Mouse (Mus musculus) cerebellum, adult 9-10 months (tissue): ENCODE data around the gene Pakap.

ENCODE experiments used
- DNase-seq: peaks from one replicate; pipeline ENCODE4 v3.0.0; 2022

The Pakap gene

GRCm38 (mm10) chr4:57574646-57575045, 6.7 kb downstream of the Pakap start:
- no peak for DNase-seq

- DNase-seq, result no peak
Measured at GRCm38 (mm10) chr4:57575686-57576085, 7.7 kb downstream of the Pakap start.

DNA sequence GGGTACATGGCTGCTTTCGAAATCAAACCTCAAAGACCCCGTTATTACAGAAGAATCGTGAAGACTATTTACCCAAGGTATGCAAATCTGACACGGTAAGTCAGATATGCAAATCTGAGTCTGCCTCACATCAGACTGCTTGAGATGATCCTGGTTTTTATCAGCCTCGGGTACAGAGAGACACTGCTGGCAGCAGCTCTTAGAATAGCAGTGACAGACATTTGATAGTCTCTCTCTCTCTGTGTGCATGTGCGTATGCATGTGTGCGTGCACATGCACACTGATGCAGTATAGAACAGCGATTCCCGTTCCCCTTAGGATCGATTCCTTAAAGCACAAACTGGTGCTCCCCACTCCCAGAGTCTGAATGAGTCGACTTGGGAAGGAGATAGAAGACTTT, 8.1 kb downstream of the Pakap start:
- DNase-seq, result no peak

DNA sequence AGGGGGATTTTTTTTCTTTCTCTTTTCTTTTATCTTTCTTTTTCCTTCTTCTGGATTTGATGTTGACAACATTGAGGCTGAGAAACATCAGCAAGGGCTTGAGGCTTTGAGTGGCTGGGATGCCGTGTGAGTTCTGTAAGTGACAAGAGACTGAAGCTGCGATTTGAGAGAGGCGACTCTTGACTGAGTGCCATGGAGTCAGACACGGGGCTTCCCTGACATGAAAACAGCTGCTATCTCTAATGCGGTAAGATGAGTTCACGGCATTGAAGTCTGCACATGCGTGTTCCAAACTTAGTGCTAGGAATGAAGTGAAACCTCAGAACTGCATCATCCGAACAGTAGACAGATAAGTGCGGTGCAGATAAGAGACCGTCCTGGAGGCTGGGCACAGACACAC, 11.7 kb downstream of the Pakap start:
- no peak for DNase-seq

DNA sequence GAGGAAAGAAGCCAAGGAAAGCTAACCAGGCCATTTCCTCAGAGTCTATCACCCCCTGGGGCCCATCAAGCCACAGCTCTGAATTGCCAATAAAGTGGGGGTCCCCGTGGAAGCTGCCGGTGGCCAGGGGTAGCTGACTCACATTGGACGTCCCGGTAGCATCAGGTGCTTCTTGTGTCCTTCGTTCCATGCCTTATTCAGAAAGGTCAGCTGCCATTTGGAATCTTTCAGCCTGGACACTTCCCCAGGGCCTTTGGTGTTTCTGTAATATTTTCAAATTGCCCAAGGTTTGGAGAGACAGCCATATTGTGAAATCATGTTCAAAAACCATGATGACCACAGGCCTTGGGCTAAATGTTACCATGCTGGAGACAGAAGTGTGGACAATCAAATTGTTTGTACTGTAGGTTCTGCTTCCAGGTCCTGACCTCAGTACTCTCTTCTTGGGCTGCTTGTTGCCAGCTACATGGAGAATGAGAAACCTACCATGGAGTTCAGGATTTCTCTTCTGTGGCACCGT, 17.4 kb downstream of the Pakap start:
- DNase-seq, result no peak

GRCm38 (mm10) chr4:57586933-57587658, 19.1 kb downstream of the Pakap start:
- no peak for DNase-seq

- no peak for DNase-seq
Measured at GRCm38 (mm10) chr4:57588356-57588755, 20.4 kb downstream of the Pakap start.

DNA sequence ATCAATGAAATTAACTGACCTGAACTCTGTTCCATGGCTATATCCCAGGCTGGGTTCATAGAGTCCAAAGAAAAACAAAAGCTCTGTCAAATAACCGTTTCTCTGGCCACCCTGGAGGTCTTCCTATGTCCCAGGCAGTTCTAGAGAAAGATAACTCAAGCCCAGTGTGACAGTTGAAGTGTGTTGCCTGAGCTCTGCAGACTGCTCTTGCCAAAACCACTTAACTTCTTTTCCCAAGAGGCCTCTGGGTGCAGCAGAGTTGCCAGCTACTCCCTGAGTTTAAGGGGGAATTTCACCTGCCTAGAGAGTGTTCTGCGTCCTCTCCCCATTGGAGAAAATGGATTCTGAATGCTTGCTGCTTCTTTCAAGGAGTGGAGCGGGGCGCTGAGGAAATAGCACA, 24.8 kb downstream of the Pakap start:
- no peak for DNase-seq

DNA sequence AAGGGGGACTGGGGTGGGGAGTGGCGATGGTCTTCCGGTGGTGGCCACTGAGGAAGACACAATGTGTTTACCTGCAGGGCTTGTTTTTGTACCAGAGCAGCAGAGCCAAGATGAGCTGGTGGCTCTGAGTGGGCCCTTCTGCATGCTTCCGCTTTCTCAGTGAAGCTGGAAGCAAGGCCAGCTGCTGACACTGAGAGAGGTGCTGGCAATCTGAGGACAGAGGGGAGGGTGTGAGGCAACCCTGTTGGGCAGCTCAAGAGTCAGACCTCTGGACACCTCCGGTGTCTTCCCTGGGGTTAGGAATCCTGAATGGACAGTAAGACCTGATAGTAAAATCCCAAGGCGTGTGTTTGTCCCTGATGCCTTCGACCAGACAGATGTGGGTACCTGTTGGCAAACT, 32.0 kb downstream of the Pakap start:
- DNase-seq, result no peak

GRCm38 (mm10) chr4:57600685-57601457, 32.9 kb downstream of the Pakap start:
- peak; percentile 14 for DNase-seq

DNA sequence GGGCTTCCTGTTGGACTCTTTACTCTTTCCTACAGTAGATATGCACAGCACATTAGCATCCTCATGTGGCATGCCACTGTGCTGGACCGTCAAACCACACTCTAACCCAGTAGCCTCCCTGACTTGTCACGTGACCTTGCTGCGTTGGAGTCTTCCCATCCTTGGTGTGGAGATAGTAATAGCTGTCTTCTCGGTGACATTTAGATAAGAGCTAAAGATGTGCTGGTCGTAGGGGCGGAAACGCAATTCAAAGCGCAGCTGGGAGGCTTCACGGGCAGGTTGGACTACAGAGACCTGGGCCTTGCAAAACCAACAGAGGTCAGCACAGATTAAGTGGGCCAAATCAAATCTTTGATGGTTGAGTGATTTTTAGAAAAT, 33.5 kb downstream of the Pakap start:
- DNase-seq, result no peak

- DNase-seq, result peak; percentile 80
Measured at GRCm38 (mm10) chr4:57601903-57602617, 34.1 kb downstream of the Pakap start.

GRCm38 (mm10) chr4:57606258-57606657, 38.3 kb downstream of the Pakap start:
- no peak for DNase-seq

DNA sequence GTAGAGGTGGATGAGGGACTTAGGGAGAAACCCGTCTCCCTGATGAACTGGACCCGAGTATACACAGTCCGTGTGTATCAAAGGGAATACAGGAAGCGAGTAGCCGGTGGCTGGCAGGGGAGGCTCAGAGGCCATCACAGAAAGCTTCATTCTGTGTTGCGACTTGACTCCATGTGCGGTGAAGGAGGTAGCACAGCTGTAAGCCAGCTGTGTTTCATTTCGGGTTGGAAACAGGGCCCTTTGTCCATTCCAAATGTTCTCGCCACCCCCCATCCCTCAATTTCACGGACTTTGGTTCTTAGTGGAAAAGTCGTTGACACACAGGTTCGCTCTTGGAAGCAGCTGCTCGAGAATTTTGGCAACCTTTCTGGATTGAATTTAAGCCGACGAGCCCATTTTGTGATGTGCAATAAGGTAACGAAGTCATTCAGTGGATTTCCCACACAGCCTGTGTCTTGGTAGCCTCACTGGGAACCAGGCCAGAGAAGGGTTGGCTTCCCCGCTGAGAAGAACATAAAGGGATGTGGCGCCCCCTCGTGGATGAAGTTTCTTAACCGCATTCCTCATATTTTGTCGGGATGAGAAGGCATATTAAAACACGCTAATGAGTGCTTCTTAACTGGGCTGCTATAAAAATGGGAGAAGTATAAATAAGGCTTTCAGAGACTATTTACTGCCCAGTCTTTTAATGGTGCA, 39.4 kb downstream of the Pakap start:
- peak; percentile 90 for DNase-seq

GRCm38 (mm10) chr4:57611303-57612077, 43.5 kb downstream of the Pakap start:
- no peak for DNase-seq

DNA sequence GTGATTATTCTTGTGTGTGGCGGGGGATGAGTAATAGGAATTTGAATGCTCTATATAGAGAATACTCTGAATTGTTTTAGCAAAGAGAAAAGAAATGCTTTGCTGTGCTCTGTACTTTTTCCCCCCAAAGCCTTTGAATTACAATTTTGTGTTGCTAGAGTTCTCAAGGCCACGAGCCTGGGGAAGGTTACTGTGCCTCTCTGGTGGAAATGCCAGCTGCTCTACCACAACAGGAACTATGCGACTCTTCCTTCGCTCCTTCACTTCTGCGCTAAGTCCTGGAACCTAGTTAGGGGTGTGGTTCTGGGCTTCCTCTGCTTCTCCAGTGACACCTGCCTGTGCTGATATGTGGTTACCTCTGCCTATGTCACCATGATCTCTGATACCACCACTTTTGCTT, 44.7 kb downstream of the Pakap start:
- no peak for DNase-seq

- no peak for DNase-seq
Measured at GRCm38 (mm10) chr4:57614686-57615085, 46.7 kb downstream of the Pakap start.

DNA sequence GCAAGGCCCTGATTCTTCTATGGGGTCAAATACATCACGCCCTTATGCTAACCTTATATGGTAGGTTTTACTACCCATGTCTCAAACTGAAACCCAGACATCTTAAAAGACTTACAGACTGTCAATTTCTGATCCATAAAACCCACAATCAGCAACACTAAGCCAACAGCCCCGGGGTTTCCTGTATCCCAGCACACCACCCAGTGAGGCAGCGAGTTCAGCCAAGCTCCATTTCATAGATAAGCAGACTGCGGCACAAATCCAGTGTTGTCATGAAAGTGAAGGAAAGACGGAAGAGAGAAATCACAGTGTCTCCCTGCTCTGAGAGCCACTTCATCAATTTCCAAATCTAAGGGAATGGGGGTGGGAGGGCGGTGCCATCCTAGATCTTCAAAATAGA, 50.8 kb downstream of the Pakap start:
- no peak for DNase-seq

DNA sequence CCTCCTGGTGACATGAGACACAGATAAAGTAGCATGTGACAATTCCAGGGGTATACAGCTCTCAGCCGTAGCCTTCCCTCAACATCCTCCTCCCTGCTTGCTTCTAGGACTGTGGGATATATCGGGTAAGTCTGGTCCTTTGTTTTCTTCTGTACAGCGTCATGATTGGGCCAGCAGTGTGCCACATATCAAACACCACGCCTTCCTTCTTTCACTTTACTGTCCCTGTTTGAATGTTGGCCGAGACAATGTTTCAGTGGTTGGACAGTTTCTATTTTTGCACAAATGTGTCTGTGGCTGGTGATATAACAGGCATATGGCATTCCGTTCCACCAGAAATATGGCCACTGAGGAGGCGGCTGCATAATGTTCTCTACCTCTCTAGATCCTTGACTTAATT, 54.8 kb downstream of the Pakap start:
- DNase-seq, result no peak

- DNase-seq, result no peak
Measured at GRCm38 (mm10) chr4:57624819-57625218, 56.8 kb downstream of the Pakap start.

- no peak for DNase-seq
Measured at GRCm38 (mm10) chr4:57625306-57625705, 57.3 kb downstream of the Pakap start.

DNA sequence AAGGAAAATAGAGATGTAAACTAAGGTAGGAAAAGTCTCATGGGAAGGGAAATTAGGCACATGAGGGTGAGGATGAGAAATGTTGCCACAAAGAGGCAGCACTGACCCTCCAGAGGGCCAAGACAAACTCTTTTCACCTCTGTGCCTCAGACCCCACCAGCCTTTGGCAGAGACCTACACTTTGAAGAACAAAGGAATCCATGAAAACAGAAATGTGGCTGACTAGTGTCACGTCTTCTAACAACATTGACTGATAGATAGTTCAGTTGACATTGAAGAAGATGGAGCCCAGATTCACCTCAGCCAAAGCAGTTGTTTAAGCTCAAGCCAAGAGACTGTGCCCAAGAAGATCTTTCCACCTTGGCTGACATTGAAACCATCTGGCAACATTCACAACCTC, 57.8 kb downstream of the Pakap start:
- no peak for DNase-seq
